Mouse (Mus musculus) frontal cortex, postnatal 14 days (tissue): ENCODE data around the gene Gm33543.

Experiments
- DNase-seq, 2 experiments: peaks; one replicate each; pipeline ENCODE4 v3.0.0; 2022; ENCODE audit warnings: low spot score in 2 of 2

Gene Gm33543

DNA sequence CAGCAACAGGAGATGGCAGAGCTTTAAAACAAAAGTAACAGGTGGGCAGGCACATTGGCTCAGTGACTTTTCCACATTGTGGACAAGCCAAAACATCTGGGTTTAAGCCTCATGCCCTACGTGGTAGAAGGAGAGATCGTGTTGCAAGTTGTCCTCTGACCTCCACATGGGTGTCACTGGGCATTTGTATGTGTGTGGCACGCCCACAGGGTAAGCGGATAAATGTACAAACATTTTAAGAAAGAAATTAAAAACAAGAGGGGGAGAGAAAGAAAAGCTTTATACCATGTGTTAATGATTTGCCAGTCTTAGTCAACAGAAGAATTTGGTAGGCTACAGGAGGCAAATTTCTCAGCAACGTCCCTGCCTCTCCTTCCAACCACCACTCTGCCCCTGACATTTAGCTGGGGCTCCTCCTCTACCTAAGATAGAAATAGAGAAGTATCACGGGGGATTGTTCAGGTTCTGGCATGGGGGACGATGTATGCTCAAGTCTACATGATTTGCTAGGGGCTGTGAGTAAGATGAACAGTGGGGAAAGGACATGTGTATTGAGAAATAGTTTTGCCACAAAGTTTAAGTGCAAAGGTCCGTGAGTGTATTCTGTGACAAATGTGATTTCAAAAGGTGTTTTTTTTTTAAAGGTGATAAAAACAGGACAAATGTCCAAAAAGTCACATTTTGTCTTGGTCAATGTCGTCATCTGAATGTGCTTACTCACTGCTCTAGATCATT, 6.0 kb downstream of the Gm33543 start:
- no peak for DNase-seq

DNA sequence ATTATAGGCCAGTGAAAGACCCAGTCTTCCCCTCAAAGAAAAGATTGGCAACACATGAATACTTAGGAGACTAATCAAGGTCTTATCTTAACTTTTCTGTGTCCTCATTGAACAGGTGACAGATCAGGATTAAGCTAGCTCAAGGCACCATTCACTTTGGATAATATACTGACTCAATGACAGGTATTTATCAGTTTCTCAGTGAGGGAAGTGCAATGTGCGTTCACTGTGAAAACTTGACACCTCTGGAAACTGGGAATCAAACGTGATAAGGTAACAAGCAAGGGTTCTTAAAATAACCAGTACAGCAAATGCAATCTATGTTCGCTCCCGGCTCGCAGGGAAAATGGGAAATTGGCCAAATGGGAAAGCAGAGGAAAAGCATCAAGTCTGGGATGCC, 11.8 kb downstream of the Gm33543 start:
- DNase-seq = no peak

DNA sequence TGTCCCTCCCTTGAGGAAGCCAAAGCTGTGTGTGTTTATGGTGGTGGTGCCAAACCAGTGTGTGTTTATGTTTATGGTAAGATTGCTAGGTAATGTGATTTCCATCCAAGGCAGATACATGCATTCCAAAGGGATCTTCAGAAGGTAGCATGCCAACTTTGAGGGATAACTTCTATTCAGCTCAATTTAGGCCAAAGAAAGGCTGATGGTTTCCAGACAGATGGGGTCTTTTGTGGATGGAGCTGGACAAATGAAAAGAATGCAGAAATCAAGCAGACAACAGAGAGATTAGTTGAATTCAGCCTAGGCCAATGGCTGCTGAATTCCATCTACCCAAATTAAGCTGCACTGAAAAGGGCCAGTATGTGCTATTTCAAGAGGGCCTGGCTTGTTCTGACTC, 13.3 kb downstream of the Gm33543 start:
- DNase-seq = no peak

DNA sequence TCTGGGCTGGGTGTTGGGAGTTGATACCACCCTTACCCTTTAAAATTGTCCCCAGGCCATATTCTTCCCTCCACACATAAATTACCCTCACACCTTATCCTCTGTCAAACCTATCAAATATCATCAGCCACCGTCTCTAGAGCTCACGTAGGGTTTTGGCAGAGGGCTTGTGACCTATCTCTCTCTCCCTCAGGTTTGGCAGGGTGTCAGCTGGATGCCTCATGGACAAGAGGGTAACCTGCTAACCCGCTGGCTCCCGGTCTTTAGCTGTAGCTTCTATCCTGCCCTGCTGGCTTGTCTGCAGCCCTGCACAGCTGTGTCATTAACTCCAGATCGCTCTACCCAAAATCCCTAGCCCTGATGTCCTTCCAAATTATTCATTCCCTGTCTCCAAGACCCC, 14.4 kb downstream of the Gm33543 start:
- DNase-seq = no peak

DNA sequence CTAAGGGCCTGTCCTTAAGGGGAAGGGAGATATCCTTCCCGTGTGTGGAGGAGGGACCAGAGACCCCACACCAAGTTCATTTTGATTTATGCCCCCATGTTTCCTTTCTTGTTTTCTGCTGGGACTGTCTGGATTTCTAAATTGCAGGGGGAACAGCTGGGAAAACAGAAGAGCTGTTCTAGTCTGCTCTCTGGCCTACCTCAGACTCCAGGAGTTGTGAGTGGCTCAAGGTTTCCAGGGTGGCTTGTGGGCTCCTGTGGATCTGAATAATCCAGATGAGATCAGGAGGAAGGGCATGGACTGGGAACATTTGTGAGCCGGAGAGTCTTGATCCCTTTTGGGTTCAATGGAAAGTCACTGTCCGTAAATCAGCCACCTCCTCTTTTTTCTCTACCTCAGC, 17.1 kb downstream of the Gm33543 start:
- no peak for DNase-seq

DNA sequence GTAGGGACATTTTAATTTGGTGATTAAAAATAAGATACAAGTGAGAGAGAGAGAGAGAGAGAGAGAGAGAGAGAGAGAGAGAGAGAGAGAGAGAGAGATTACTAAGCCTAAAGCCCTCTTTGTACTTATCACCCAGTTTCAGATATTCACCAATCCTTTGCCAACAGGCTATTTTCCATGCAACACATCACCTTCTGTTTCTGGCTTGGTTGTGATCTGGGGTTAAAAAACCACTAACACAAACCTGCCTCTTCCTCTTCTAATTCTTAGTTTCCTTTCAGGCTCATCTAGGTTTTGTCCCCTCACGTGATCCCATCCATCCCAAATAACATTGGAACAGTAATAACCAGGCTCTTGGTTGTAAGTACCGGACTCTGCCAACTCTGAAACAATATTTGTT, 24.2 kb downstream of the Gm33543 start:
- no peak for DNase-seq

DNA sequence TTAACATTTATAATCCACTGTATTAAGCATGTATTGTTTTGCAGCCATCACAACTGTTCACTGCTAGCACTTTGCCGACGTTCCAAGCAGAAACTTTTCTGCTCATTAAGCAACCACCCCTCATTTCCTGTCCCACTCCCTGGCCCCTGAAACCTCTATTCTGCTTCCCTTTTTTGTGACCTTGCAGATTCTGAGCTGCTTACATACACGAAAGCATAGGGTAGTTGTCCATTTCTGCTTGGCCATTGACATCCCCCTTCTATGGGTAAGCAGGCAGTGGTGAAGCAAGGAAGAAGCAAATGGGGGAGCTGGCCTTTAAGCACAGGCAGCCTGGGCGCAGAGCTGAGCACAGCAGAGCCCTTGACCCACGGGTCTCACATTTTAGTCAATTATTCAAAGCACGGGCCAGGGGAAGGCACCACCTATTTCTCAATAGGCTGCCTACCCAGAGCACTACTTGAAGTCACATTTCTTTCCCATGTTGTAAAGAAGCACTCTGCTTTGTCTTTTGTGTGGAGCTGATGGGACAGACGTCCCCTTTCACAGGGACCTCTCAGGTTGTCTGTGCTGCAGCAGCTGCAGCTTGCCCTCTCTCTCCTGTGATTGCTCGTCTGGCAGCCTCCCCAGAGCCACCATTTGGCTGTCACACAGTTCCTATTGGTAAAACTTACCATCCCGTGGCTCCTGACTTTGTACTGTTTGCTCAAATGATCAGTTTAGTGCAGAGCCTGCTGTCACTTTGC, 25.1 kb downstream of the Gm33543 start:
- no peak for DNase-seq

DNA sequence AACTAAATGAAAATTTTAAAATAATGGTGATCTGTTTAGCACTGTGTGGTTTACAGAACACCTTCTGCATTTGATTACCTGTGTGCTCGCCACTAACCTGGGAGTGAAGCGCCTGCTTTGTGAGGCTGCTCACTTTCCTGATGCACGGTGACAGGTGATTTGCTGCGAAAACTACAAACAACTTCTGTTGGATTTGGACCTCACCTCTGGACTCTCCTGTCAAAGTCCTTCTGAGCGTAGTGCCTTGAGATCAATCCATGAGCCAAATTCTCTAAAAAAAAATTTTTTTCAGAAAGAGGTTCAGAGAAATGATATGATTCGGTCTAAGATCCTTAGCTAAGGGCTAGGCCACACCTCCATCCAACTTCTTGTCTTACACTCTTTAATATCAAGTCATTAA, 28.4 kb downstream of the Gm33543 start:
- DNase-seq = no peak

DNA sequence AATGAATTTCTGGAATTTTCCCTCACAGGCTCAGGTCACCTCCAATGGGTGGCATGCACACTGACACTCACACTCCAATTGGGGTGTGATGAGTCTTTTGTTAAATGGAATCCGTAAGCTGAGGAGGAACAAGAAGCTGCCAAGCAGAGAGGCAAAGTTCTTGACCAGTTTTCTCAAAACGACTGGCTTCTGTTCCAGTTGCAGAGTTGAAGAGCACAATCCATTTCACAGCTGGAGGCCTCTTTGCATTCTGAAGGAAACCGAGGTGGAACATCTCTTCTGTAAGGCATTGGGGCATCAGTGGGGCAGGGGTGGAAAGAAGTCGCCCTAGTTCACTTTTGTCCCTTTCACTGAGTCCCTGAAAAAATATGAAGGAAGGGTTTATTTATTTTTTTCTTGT, 30.9 kb downstream of the Gm33543 start:
- no peak for DNase-seq

DNA sequence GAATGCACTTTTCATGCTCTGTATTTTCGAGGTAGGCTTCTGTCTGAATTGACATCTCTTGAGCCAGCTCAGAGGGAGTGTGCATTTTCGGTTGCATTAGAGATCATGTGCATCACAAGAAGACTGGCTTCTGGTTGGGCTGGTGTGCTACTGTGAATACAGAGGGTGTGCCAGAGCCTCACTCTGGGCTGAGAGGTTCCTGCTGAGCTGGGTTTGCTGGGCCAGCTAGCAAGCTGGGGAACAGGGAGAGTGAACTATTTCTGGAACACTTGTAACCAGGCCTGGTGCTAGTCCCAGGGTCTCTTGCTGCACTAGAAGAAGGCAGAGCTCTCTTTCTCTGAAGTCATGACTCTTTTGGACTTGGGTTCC, 41.3 kb downstream of the Gm33543 start:
- DNase-seq = no peak

DNA sequence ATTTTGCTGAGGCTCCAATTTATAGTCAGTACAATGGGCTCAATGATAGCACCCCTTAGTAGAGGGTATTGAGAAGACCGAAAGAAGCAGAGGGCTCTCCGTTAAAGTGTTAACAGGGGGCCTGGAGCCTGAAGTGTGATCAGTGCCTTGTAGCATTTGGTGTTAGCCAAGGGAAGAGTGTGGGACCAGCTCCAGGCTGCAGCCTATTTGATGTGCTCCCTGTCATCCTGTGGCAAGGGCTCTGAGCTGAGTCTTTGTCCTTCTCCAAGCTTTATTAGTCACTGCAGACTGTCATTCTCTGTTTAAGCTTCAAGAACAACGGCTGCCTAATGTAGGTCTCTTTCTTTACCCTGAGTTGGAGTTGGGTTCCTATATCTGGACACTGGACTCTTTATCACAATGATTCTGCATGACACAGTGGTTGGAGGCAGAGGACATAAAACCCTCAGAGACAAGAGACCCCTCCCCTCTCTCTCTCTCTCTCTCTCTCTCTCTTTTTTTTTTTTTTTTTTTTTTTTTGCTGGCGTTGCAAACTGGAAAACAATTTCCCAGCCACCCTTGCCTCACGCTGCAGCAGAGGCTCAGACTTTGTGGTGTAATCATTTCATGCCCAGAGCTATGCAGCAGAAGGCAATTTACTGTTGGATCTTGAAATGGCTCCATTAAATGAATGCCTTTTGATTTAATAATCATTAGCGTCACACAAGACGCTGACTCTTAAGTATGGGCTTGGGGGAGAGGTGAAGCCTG, 41.9 kb downstream of the Gm33543 start:
- no peak for DNase-seq

DNA sequence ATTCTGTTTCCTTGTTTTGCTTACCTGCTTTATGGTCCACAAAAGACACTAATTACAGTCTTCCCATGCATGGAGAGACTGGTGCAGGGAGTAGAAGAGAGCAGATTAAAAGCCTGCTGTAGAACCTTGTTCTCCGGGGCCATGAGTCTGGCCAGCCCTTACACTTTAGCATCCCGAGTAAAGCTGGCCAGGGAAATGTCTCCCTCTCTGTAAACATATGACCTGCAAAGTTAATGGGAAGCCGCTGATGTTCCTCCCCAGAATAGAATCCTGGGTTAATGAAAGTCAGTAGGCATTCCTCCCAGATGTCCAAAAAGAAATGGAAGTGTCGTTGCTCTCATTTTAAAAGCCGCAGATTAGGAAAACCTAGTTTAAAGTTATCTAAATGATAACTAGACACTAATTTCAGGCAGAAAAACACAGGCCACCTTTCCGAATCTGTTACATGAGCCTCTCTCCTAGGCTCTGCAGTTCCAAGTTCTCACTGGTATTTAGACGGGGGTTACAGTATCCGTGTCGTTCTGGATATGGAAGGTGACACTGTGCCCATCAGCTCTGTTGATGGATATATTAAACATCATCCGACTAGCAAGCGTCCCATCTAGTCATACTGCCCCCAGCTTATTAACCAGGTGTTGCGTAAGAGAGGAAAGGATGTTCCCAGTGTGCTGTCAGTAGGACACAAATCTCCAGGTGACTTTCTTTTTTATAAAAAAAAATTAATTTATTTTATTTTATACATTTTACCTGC, 44.9 kb downstream of the Gm33543 start:
- no peak for DNase-seq

DNA sequence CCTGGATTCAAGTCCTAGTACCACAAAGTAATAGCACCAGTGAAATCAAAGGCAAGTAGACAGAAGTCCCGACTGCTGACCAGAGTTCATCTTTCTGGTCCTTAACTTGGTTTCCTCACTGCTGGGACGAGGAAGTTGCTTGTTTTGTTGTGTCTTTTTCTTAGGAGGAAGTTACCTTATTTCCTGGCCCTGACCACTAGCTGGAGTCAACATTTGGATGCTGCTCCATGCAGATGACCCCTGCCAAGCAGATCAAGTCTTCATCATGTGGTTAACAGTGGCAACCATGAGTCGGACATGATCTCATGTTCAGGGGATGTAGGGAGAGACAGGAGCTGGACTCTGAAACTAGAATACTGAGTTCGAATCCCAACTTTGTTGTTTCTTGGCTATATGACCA, 47.2 kb downstream of the Gm33543 start:
- no peak for DNase-seq

DNA sequence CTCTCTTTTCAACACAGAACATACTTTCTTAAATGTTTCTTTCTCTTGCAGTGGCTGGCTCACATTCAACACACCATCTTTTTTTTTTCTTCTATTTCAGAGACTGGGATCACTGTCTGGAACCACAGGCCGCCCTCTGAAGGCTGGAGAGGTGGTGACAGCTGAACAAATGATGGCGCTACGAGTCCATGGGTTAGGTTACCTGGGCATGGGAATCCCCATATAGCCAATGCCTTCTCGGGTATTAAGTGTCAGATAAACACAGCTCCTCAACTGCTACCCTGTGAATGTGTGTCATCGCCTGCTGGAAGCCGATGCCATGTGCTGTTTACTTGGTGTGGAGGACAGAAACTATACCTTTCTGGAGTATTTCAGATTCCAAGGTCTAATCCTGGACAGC, 48.0 kb downstream of the Gm33543 start:
- DNase-seq = no peak

DNA sequence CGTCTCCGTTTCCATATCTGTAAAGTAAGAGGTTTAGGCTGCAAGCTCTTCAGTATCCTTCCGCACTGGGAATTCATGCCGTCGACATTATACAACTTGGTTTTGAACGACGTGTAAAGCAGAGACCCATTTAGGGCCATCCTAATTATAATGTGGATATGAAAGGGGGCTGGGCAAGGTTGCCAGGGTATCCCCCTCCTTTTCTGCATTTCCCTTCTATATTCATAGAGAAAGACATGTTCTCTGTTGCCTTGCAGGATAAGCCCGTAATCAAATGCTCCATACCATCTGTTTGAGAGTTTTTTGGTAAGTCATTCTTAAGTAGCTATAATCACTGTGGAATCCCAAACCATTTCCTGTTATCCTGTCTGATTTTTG, 51.3 kb downstream of the Gm33543 start:
- DNase-seq = no peak

DNA sequence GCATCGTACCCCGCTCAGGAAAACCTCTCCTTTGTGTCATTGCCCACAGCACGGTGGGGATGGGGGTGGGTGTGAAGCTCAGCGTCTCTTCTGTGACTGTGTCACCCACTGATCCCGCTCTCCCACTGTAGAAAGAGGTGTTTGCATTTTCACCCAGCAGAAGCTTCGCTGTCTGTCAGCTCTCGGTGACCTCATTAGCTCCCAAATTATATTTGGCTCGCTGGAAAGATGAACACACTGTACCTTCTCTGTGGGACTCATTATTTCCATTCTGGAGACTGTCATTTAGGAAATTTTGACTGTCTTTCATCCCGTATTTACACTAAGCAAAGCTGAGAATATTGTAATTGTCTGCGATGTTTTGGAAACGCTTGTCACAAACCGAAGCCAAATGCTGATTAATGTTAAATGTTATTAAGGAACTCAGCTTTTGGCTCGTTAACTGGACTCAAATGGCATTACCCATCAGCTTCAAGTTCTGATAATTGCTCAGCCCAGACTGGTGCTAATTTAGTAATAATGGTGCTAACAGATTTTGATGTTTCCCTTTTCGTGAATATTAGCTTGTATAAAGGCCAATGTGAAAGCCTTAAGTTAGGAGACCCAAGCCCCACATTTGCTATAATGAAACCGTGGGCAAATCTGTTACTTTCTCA, 51.8 kb downstream of the Gm33543 start:
- no peak for DNase-seq

DNA sequence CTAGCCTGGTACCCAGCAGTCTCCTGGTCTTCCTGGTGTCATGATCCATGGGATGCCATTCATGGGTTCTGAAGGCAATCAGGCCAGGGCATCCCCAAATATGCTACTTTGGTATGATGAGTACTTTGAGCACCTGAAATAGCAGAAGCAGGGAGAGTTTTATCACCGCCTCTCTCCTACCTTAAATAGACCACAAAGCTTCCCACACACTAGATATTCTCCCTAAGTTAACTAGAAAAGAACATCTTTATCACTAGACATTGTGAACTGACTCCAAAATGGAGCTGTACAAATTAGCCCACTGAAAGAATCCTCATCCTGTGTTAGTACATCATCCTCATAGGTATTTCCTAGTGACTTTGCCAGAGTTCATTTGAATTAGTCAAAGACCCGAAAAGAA, 55.6 kb downstream of the Gm33543 start:
- DNase-seq = no peak

DNA sequence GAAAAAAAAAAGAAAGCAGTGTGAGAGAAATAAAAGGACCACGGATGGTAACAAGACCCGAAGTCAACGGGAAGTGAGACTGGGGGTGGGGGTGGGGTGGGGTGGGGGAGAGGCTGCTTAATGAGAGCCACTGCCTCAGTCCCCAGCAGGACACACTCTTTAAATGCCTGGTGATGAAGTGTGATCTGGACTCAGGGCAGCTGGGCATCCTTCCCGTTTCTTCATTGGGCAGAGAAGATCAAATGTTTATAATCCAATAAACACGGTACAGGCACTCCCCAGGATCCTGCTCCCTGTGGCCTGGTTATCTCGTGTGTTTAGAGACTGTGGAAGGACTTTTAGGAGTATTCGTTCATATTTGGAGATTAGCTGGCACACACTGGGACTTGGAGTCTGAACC, 57.9 kb downstream of the Gm33543 start:
- no peak for DNase-seq

DNA sequence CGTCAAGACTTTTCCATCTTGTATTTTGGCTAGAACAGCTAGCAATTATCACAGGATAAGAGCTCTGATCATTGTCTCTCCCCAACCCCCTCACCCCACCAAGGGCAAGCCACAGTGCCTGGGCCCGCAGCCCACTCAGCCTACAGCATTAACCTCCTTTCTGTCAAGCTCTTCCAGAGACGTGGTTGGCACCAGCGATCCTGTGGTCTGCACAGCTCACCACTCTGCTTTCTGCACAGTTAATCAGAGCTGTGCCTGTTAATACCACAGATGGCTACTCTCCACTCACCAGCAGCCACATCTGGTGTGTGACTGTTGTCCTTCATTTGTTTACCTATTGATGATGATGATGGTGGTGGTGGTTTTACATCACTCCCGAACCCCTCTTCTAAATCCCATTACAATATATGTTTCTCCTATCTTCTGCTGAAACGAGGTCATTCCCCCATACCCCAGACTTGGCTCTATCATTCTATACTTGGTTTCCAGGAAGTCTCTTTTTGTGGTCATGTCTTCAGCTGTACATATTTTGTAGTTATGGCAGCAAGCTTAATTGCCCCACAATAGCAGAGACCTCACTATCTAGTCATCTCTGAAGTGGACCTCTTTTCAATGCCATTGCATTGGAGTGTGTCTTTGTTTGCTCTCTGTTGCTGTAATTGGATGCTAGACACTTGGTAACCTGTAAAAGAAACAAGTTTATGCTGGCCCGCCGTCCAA, 61.7 kb downstream of the Gm33543 start:
- DNase-seq = no peak

DNA sequence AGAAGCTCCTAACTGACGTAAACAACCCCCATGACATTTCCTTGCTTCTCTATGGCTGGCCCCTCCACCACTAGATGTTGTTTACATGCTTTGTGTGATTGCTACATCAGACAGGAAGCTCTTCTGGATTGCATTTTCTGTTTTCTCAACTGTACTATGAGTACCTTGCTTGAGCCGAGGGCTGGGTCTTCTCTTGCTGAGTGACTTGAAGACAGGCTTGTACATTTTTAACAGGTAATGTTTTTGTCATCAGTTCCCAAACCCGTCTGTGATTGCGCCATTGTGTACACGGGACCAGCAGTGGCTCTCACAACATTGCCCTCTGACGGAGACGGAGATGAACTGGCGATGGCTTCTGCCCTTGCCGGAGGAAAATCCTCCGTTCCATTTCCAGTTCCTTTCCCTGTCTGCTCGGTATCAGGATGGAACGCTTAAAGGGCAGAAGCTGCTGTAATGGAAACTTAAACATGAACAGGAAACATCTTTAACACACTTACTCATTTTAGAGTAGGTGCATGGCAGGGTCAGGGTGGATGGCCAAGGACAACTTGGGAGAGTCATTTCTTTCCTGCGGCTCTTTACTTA, 62.8 kb downstream of the Gm33543 start:
- DNase-seq = no peak

DNA sequence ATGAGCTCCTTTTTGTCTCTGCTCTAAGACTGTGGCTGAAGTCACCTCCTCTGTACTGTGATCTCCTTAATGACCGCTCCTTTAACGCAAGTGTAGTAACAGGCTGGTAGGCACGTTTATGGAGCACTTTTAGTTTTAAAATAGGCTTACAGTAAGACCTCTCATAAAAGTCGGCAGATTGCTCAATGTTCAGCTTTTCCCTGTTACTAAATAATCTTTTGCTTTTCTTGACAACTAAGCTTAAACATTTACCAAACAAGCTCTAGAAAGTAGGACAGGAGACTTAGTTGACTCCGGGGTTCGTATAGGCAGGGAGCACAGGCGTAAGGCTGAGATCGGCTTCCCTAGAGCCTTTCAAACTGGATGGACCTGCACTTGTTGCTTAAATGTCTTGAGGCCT, 64.1 kb downstream of the Gm33543 start:
- DNase-seq = no peak
